Mouse (Mus musculus) megakaryocyte, embryonic 14.5 days (primary cell): ENCODE measurements around the gene Maml2. TPM values are rescaled to one million over a fixed set of nuclear protein-coding genes. Genes with fewer than 3 reads are reported as not detected.
A peak's percentile ranks its signal among the peaks of the same experiment; 100 is the strongest.

ENCODE experiments used
- H3K27me3 ChIP-seq: replicated peaks from 2 replicates; pipeline ENCODE3; 2012; ENCODE audit warnings: inconsistent platforms
- H3K36me3 ChIP-seq: replicated peaks from 2 replicates; pipeline ENCODE3; 2012; ENCODE audit warnings: low read length, inconsistent platforms, mixed read lengths
- H3K4me1 ChIP-seq: 2 replicates; pipeline ENCODE4 v1.6.1; 2012; ENCODE audit warnings: inconsistent platforms
- H3K4me3 ChIP-seq: replicated peaks from 2 replicates; pipeline ENCODE3; 2012; ENCODE audit warnings: moderate library complexity, mild to moderate bottlenecking, inconsistent platforms
- H3K9me3 ChIP-seq: 2 replicates; pipeline ENCODE4 v1.6.1; 2012; ENCODE audit warnings: inconsistent platforms
- FLI1 ChIP-seq: IDR thresholded peaks from 2 replicates; pipeline ENCODE4 v1.6.1; 2012; ENCODE audit warnings: low read length, inconsistent platforms, mixed read lengths
- GATA1 ChIP-seq: IDR thresholded peaks from 3 replicates; pipeline ENCODE4 v1.6.1; 2012; ENCODE audit warnings: mixed read lengths, low read length, inconsistent platforms, borderline replicate concordance
- polyA plus RNA-seq: library from polyadenylated mRNA; stranded (reverse); fragments of >175 nt; gene quantifications from 2 replicates; pipeline ENCODE4 v1.2.3, GENCODE M21; 2012; ENCODE audit warnings: low replicate concordance; ENCODE audit not compliant: insufficient read depth

The Maml2 gene
- 0.09 TPM in 1 of 2 replicates, not detected in the other for polyA plus RNA-seq

GRCm38 (mm10) chr9:13297668-13298512 is at the start of gene Maml2:
Gene Maml2 (plus strand): TSS chr9:13297957.
- H3K36me3 ChIP-seq: peaks cover under 1% of the 10 kb centered on the region
- no peak for TF ChIP-seq GATA1
- no peak for TF ChIP-seq FLI1

GRCm38 (mm10) chr9:13248104-13248503 is 49.7 kb upstream of the Maml2 start:
- no peak overlapping the region for H3K4me3 ChIP-seq
- no peaks in the 10 kb centered on the region for H3K27me3 ChIP-seq
- TF ChIP-seq GATA1 (no peak), FLI1 (no peak)

More at GRCm38 (mm10) chr9:13297668-13298512, at the start of gene Maml2:
- no peaks in the 10 kb centered on the region for H3K9me3 ChIP-seq
- peak within 1 kb of the TSS; percentile 94 for H3K4me3 ChIP-seq
- H3K27me3 ChIP-seq: peaks cover 5% of the 10 kb centered on the region
- H3K4me1 ChIP-seq: peaks cover 58% of the 10 kb centered on the region

GRCm38 (mm10) chr9:13251251-13251650 is 46.5 kb upstream of the Maml2 start:
- no peak overlapping the region for H3K4me3 ChIP-seq
- H3K4me1 ChIP-seq: peaks cover 27% of the 10 kb centered on the region
- TF ChIP-seq FLI1 (no peak), GATA1 (no peak)
- H3K9me3 ChIP-seq: no peaks in the 10 kb centered on the region
- peaks cover 41% of the 10 kb centered on the region for H3K36me3 ChIP-seq
- no peaks in the 10 kb centered on the region for H3K27me3 ChIP-seq

More at GRCm38 (mm10) chr9:13248104-13248503, 49.7 kb upstream of the Maml2 start:
- peaks cover 16% of the 10 kb centered on the region for H3K36me3 ChIP-seq
- peaks cover 38% of the 10 kb centered on the region for H3K4me1 ChIP-seq
- no peaks in the 10 kb centered on the region for H3K9me3 ChIP-seq

- H3K4me1 ChIP-seq: peaks cover 36% of the 10 kb centered on the region
- H3K9me3 ChIP-seq: no peaks in the 10 kb centered on the region
- peak overlapping the region; percentile 57 for H3K4me3 ChIP-seq
- no peak for TF ChIP-seq FLI1
- TF ChIP-seq GATA1: no peak
- no peaks in the 10 kb centered on the region for H3K27me3 ChIP-seq
- peaks cover 60% of the 10 kb centered on the region for H3K36me3 ChIP-seq
These were observed 41.0 kb upstream of the Maml2 start for GRCm38 (mm10) chr9:13256726-13257125.

- Histone ChIP-seq H3K9me3 (no peaks in the 10 kb centered on the region), H3K36me3 (peaks cover 57% of the 10 kb centered on the region), H3K4me1 (peaks cover 36% of the 10 kb centered on the region), H3K4me3 (no peak overlapping the region), H3K27me3 (no peaks in the 10 kb centered on the region)
- no peak for TF ChIP-seq GATA1
- TF ChIP-seq FLI1: no peak
These were observed 39.6 kb upstream of the Maml2 start for GRCm38 (mm10) chr9:13258173-13258572.

- no peak for TF ChIP-seq GATA1
- TF ChIP-seq FLI1: no peak
- H3K36me3 ChIP-seq: peaks cover 55% of the 10 kb centered on the region
- no peaks in the 10 kb centered on the region for H3K9me3 ChIP-seq
- H3K27me3 ChIP-seq: no peaks in the 10 kb centered on the region
- H3K4me1 ChIP-seq: peaks cover 33% of the 10 kb centered on the region
- no peak overlapping the region for H3K4me3 ChIP-seq
These were observed 36.8 kb upstream of the Maml2 start for GRCm38 (mm10) chr9:13260980-13261379.

GRCm38 (mm10) chr9:13273219-13273618 is 24.5 kb upstream of the Maml2 start:
- no peaks in the 10 kb centered on the region for H3K4me1 ChIP-seq
- H3K4me3 ChIP-seq: no peak overlapping the region
- H3K36me3 ChIP-seq: peaks cover 41% of the 10 kb centered on the region
- H3K27me3 ChIP-seq: no peaks in the 10 kb centered on the region
- no peak for TF ChIP-seq FLI1
- TF ChIP-seq GATA1: no peak
- H3K9me3 ChIP-seq: no peaks in the 10 kb centered on the region

- Histone ChIP-seq H3K4me1 (peaks cover 4% of the 10 kb centered on the region; the same call in 1 of the 2 replicates), H3K4me3 (no peak overlapping the region), H3K27me3 (no peaks in the 10 kb centered on the region), H3K36me3 (peaks cover 56% of the 10 kb centered on the region), H3K9me3 (no peaks in the 10 kb centered on the region)
- TF ChIP-seq FLI1 (no peak), GATA1 (no peak)
These were observed 10.3 kb upstream of the Maml2 start for GRCm38 (mm10) chr9:13287482-13287881.

- no peak for TF ChIP-seq GATA1
- TF ChIP-seq FLI1: no peak
- Histone ChIP-seq H3K4me1 (peaks cover 45% of the 10 kb centered on the region), H3K9me3 (no peaks in the 10 kb centered on the region), H3K36me3 (peaks cover 7% of the 10 kb centered on the region), H3K27me3 (peaks cover 5% of the 10 kb centered on the region), H3K4me3 (peak overlapping the region; percentile 94)
These were observed 1.3 kb upstream of the Maml2 start for GRCm38 (mm10) chr9:13296274-13297121.

GRCm38 (mm10) chr9:13297122-13297667 is 562 bp upstream of the Maml2 start:
- Histone ChIP-seq H3K4me3 (peak overlapping the region; percentile 94), H3K27me3 (peaks cover 5% of the 10 kb centered on the region), H3K4me1 (peaks cover 52% of the 10 kb centered on the region), H3K36me3 (peaks cover 3% of the 10 kb centered on the region), H3K9me3 (no peaks in the 10 kb centered on the region)
- TF ChIP-seq GATA1 (no peak), FLI1 (no peak)
